Mouse (Mus musculus): ENCODE results near the gene Map7d1. TPM values are rescaled to one million over a fixed set of nuclear protein-coding genes. Genes with fewer than 3 reads are reported as not detected.

Gene Map7d1
- polyA plus RNA-seq (2015; fragmentation: Nextera tagmentation; extraction: Ambion mirVana) = 4.6 and 5.8 TPM in 2 replicates

DNA sequence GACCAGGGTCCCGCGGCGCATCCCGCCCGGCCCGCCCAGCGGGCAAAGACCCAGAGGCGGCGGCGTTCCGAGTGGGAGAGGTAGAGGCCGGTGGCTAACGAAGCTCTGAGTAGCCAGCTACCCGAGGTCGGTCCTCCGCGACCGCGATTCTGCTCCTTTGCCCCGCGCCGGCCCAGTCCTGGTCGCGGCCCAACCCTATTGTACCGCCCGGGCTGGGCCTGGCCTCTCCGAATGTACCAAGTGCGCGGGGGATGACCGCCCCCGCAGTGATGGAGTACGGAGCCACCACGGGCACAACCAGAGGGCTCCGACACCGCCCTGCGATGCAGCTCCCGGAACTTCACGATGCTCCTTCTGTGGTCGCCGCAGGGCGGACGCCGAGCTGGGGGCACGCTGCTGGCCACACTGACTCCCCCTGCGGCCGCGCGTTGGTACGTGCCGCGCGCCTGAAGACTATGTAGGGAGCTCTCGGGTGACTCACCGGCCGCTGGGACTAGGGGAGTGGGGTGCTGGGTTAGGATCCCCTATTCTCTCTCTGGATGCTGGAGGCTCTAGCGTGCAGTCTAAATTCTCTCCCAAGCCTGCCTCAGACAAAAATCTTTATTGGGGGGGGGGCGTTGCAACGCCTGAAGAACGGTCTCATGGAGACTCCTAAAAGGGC lies at the start of gene Map7d1:
Map7d1 (minus strand) TSS at position 213 of the 661 bp plus-strand sequence.
- peak within 1 kb of the TSS; percentile 78 for H3K27ac ChIP-seq (ENCODE audit: low read length)
- H3K9ac ChIP-seq (ENCODE audit: low read depth, low read length) = peak within 1 kb of the TSS; percentile 88
- H3K4me2 ChIP-seq (ENCODE audit: low read depth, low read length) = peak within 1 kb of the TSS; percentile 99
- peaks cover 56% of the 10 kb centered on the region for H3K4me1 ChIP-seq (ENCODE audit: control insufficient read depth, low read depth, low read length)
- H3K36me3 ChIP-seq (ENCODE audit: control insufficient read depth, insufficient read depth) = no peaks in the 10 kb centered on the region
- peak; percentile 80 for ATAC-seq (ENCODE audit: low read depth)
- WGBS (ENCODE audit: insufficient replicate concordance) = under 1% methylated on average over 59 of the region's 59 CpGs
- no peaks in the 10 kb centered on the region for H3K9me3 ChIP-seq (replicated peaks; ENCODE audit: control insufficient read depth, low read length)
- H3K4me3 ChIP-seq (ENCODE audit: low read depth, low read length) = peak within 1 kb of the TSS; percentile 81
- H3K27me3 ChIP-seq (ENCODE audit: control insufficient read depth, insufficient read depth, low read depth, low read length) = peaks cover 42% of the 10 kb centered on the region

DNA sequence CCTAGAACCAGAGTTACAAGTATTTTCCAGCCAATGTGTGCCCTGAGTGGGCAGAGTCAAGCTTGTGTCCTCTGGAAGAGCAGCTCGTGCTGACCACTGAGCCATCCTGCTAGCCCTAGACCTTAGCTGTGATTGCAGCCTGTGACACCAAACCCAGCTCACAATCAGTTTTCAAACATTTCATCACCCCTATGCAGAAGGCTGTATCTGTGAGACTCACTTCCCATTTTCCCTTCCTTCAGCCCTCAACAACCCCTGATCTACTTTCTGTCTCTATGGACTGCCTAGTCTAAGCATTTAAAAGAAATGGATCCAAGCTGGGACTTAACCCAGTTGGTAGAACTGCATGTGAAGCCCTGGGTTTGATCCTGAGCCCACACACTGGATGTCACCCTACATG lies 49.3 kb upstream of the Map7d1 start:
- H3K27me3 ChIP-seq (ENCODE audit: control insufficient read depth, insufficient read depth, low read depth, low read length) = peaks cover 29% of the 10 kb centered on the region
- 51% methylated on average over 1 of the region's 1 CpGs for WGBS (ENCODE audit: insufficient replicate concordance)
- ATAC-seq (ENCODE audit: low read depth) = no peak

DNA sequence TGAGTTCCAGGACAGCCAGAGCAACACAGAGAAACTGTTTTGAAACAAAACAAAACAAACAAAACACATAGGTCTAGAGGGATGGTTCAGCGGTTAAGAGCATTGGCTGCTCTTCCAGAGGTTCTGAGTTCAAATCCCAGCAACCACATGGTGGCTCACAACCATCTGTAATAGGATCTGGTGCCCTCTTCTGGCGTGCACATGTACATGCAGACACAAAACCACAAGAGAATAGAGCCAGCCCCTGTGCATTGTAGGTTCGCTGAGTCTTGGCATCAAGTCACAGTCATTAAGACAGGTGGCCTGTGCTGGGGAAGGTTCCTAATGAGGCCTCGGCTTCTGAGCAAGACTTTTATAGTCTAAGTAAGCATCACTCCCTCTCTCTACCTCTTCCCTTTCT lies 47.7 kb upstream of the Map7d1 start:
- H3K4me3 ChIP-seq (ENCODE audit: low read depth, low read length) = no peak overlapping the region
- no peak overlapping the region for H3K9ac ChIP-seq (ENCODE audit: low read depth, low read length)
- no peak overlapping the region for H3K27ac ChIP-seq (ENCODE audit: low read length)
- 52% methylated on average over 4 of the region's 4 CpGs for WGBS (ENCODE audit: insufficient replicate concordance)
- no peaks in the 10 kb centered on the region for H3K36me3 ChIP-seq (ENCODE audit: control insufficient read depth, insufficient read depth)
- ATAC-seq (ENCODE audit: low read depth) = no peak
- H3K4me2 ChIP-seq (ENCODE audit: low read depth, low read length) = no peak overlapping the region
- H3K9me3 ChIP-seq (replicated peaks; ENCODE audit: control insufficient read depth, low read length) = no peaks in the 10 kb centered on the region; the same call in 1 of the 2 replicates
- no peaks in the 10 kb centered on the region; the same call in none of the 2 replicates for H3K4me1 ChIP-seq (ENCODE audit: control insufficient read depth, low read depth, low read length)
- peaks cover 40% of the 10 kb centered on the region for H3K27me3 ChIP-seq (ENCODE audit: control insufficient read depth, insufficient read depth, low read depth, low read length)

More for the DNA sequence above, 49.3 kb upstream of the Map7d1 start:
- Histone ChIP-seq H3K4me1 (ENCODE audit: control insufficient read depth, low read depth, low read length) (peaks cover 3% of the 10 kb centered on the region), H3K27ac (ENCODE audit: low read length) (no peak overlapping the region), H3K4me2 (ENCODE audit: low read depth, low read length) (no peak overlapping the region), H3K36me3 (ENCODE audit: control insufficient read depth, insufficient read depth) (no peaks in the 10 kb centered on the region), H3K9me3 (replicated peaks; ENCODE audit: control insufficient read depth, low read length) (no peaks in the 10 kb centered on the region; the same call in 1 of the 2 replicates), H3K4me3 (ENCODE audit: low read depth, low read length) (no peak overlapping the region), H3K9ac (ENCODE audit: low read depth, low read length) (no peak overlapping the region)

DNA sequence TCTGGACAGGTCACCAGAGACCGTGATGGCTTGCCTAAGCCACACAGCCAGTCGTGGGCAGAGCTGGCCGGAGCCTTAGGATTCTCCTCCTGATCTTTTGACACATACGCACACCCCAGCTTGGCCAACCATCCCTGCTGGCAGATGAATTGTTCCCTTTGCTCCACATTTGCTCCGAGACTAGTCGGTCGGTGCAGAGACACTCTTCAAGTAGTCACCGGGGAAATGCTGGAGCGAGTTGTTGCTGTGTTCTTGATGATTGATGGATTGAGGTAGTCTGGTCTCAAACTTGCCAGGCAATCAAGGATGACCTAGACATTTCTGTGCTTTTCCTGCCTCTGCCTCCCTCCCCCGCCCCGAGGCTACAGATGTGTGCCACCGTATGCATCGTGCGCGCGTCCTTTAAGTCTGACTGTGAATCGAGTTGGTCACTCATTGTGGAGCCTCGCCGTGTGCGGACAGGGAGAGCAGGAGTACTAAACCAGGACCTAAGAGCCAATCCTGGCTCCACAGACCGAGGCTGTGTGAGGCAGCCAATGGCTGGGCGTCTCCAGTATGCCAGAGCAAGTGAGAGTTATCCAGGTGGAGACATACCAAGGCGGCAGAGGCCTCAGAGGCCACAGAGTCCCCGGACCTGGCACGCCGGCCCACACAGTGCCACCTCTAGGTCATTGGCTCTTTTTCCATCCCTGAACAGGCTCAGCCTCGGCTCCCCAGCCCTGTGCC lies 45.6 kb upstream of the Map7d1 start:
- ATAC-seq (ENCODE audit: low read depth) = no peak
- H3K9ac ChIP-seq (ENCODE audit: low read depth, low read length) = no peak overlapping the region
- H3K4me2 ChIP-seq (ENCODE audit: low read depth, low read length) = 0 out of 2 replicates have a peak overlapping the region, but pooled peaks have one; percentile 42
- H3K4me3 ChIP-seq (ENCODE audit: low read depth, low read length) = no peak overlapping the region
- H3K27ac ChIP-seq (ENCODE audit: low read length) = no peak overlapping the region
- H3K4me1 ChIP-seq (ENCODE audit: control insufficient read depth, low read depth, low read length) = peaks cover 4% of the 10 kb centered on the region
- peaks cover 53% of the 10 kb centered on the region for H3K27me3 ChIP-seq (ENCODE audit: control insufficient read depth, insufficient read depth, low read depth, low read length)
- H3K9me3 ChIP-seq (replicated peaks; ENCODE audit: control insufficient read depth, low read length) = no peaks in the 10 kb centered on the region; the same call in 1 of the 2 replicates
- no peaks in the 10 kb centered on the region for H3K36me3 ChIP-seq (ENCODE audit: control insufficient read depth, insufficient read depth)
- WGBS (ENCODE audit: insufficient replicate concordance) = 7% methylated on average over 27 of the region's 27 CpGs

DNA sequence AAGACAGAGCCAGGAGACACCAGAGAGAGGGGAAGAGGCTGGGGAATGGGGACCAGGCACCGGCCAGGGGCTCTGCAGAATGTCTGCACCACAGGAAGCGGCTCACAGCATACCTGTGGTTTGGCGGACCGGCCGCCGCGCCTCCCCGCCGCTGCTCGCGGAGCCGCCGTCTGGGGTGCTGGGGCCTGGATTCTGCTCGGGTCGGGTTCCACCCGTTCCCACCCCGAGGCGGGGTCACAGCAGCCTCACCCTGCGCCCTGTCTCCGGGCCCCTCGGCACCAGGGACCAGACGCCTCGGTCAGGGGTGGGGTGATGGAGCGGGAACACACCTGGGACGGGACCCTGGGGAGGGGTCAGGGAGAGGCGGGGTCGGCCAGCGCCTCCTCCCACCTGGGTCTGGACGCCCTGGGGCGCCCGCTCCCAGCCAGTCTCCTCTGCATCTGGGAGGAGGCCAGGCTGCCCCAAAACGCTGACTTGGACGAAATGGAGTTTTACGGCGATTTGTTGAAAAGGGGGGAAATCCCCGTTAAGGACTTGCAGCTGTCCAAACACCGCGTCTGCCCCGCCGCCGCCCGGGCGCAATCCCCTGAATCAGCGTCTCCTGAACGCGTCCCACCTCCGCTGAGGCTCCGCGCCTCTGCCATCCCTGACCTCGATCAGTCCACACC lies 44.9 kb upstream of the Map7d1 start:
- Histone ChIP-seq H3K4me2 (ENCODE audit: low read depth, low read length) (peak overlapping the region; percentile 42), H3K9ac (ENCODE audit: low read depth, low read length) (no peak overlapping the region), H3K9me3 (replicated peaks; ENCODE audit: control insufficient read depth, low read length) (no peaks in the 10 kb centered on the region; the same call in 1 of the 2 replicates), H3K27me3 (ENCODE audit: control insufficient read depth, insufficient read depth, low read depth, low read length) (peaks cover 60% of the 10 kb centered on the region), H3K27ac (ENCODE audit: low read length) (no peak overlapping the region), H3K4me3 (ENCODE audit: low read depth, low read length) (peak overlapping the region; percentile 24), H3K36me3 (ENCODE audit: control insufficient read depth, insufficient read depth) (no peaks in the 10 kb centered on the region), H3K4me1 (ENCODE audit: control insufficient read depth, low read depth, low read length) (peaks cover 4% of the 10 kb centered on the region)
- no peak for ATAC-seq (ENCODE audit: low read depth)
- WGBS (ENCODE audit: insufficient replicate concordance) = 2% methylated on average over 50 of the region's 50 CpGs

DNA sequence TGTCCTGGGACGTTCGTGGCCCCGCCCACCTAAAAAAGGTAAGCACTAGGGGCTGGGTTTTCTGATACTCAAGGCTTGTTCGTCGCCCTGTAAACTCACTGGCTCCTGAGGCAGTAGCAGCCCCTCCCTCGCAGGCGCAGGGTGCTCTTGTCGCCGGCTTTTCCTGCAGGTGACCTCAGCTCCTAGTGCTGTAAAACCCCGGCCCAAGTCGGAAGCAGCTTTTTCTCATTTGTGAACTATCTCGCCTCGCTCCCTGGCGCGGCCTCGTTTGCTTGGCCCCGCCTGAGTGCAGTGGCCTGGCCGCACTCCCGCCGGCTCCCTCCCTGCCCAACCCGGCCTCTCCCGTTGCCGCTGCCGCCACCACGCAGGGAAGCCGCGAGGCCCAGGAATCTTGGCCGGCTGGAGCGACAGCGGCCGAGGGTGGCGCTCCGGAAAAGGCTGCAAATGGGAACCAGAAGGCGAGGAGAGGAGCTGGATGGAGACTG lies 40.5 kb upstream of the Map7d1 start:
- no peaks in the 10 kb centered on the region for H3K36me3 ChIP-seq (ENCODE audit: control insufficient read depth, insufficient read depth)
- H3K27me3 ChIP-seq (ENCODE audit: control insufficient read depth, insufficient read depth, low read depth, low read length) = peaks cover 47% of the 10 kb centered on the region
- no peak for ATAC-seq (ENCODE audit: low read depth)
- 0 out of 2 replicates have a peak overlapping the region, but pooled peaks have one; percentile 8 for H3K9ac ChIP-seq (ENCODE audit: low read depth, low read length)
- H3K4me2 ChIP-seq (ENCODE audit: low read depth, low read length) = peak overlapping the region; percentile 53
- no peaks in the 10 kb centered on the region for H3K9me3 ChIP-seq (replicated peaks; ENCODE audit: control insufficient read depth, low read length)
- peaks cover 4% of the 10 kb centered on the region for H3K4me1 ChIP-seq (ENCODE audit: control insufficient read depth, low read depth, low read length)
- H3K27ac ChIP-seq (ENCODE audit: low read length) = no peak overlapping the region
- peak overlapping the region; percentile 27; the same call in 1 of the 2 replicates for H3K4me3 ChIP-seq (ENCODE audit: low read depth, low read length)
- WGBS (ENCODE audit: insufficient replicate concordance) = 2% methylated on average over 34 of the region's 34 CpGs

DNA sequence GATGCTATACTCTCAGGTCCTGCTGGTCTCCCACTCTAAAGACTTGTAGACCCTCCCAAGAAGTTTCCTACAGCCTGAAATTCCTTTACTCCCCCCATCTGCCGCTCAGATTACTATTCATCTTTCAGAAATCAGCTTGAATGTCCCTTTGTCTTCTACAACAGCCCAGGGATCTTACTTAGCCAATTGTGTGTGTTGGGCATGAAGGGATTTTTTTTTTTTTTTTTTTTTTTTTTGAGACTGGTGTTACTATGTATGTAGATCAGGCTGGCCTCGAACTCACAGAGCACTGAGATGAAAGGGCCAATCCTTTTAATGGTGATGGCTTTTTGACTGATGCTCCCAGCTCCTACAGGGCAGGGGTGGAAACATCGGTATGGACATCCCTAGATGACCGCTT lies 39.8 kb upstream of the Map7d1 start:
- ATAC-seq (ENCODE audit: low read depth) = no peak
- Histone ChIP-seq H3K9me3 (replicated peaks; ENCODE audit: control insufficient read depth, low read length) (no peaks in the 10 kb centered on the region), H3K27ac (ENCODE audit: low read length) (no peak overlapping the region), H3K36me3 (ENCODE audit: control insufficient read depth, insufficient read depth) (no peaks in the 10 kb centered on the region), H3K4me2 (ENCODE audit: low read depth, low read length) (no peak overlapping the region), H3K27me3 (ENCODE audit: control insufficient read depth, insufficient read depth, low read depth, low read length) (peaks cover 40% of the 10 kb centered on the region), H3K9ac (ENCODE audit: low read depth, low read length) (no peak overlapping the region), H3K4me1 (ENCODE audit: control insufficient read depth, low read depth, low read length) (peaks cover 4% of the 10 kb centered on the region), H3K4me3 (ENCODE audit: low read depth, low read length) (no peak overlapping the region)
- WGBS (ENCODE audit: insufficient replicate concordance) = 35% methylated on average over 4 of the region's 4 CpGs

DNA sequence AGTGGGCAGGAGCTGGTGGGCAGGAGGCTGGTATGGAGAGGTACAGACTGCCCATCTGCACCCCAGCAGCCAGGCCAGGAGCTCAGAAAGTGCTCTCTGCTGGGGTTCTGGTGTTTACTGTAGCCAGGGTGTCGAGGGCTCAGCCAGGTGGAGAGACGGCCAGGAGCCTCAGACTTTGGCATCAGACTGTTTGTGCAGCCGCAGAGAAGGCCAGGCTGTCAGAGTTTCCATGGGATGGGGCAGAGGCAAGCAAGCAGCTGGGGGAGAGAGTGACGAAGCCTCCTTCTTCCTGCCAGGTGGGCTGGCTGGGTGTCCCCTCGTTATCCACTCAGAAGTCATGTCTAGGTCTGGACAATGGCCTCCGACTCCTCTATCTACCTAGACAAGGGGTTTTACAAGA lies 39.0 kb upstream of the Map7d1 start:
- no peak overlapping the region for H3K4me2 ChIP-seq (ENCODE audit: low read depth, low read length)
- H3K27me3 ChIP-seq (ENCODE audit: control insufficient read depth, insufficient read depth, low read depth, low read length) = peaks cover 32% of the 10 kb centered on the region
- peak; percentile 64 for ATAC-seq (ENCODE audit: low read depth)
- peaks cover 4% of the 10 kb centered on the region for H3K4me1 ChIP-seq (ENCODE audit: control insufficient read depth, low read depth, low read length)
- no peak overlapping the region for H3K9ac ChIP-seq (ENCODE audit: low read depth, low read length)
- no peak overlapping the region for H3K27ac ChIP-seq (ENCODE audit: low read length)
- WGBS (ENCODE audit: insufficient replicate concordance) = 49% methylated on average over 6 of the region's 6 CpGs
- no peaks in the 10 kb centered on the region for H3K36me3 ChIP-seq (ENCODE audit: control insufficient read depth, insufficient read depth)
- no peaks in the 10 kb centered on the region for H3K9me3 ChIP-seq (replicated peaks; ENCODE audit: control insufficient read depth, low read length)
- no peak overlapping the region for H3K4me3 ChIP-seq (ENCODE audit: low read depth, low read length)
